Mouse (Mus musculus): ENCODE data around the gene Ssty2. TPM values are rescaled to one million over a fixed set of nuclear protein-coding genes. Genes with fewer than 3 reads are reported as not detected.

The Ssty2 gene
- polyA plus RNA-seq (2017; shearing (Covaris generic)), result not detected

DNA sequence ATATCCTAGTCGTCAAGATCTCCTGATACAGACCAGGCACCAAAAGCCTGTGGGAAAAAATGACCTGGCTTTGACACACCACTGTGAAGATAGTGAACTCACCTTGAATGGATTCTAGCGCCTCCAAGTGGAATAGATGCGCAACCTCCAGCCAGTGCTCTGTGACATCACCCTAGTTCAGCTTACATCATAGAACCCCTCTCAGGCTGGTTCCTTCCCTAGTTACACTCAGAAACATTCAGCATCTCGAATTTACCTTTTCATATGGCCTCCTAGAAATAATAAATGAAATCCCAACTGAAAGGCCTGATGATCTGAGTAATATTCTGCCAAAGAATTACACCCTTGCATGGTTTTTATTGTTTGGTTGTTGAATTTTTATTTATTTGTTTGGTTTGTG, at the start of gene Ssty2:
Ssty2 (minus strand) TSS at position 101 of the 400 bp plus-strand sequence.

